Mouse (Mus musculus) neural tube, postnatal 0 days (tissue): ENCODE results near the gene Zfp9. TPM values are rescaled to one million over a fixed set of nuclear protein-coding genes. Genes with fewer than 3 reads are reported as not detected.

Experiments
- microRNA-seq: library from miRNA; unstranded; fragments of <30 nt; microRNA quantifications from one replicate; pipeline ENCODE4, GENCODE M21; 2016
- polyA plus RNA-seq: library from polyadenylated mRNA; unstranded; fragments of >200 nt; fragmentation: Nextera tagmentation; extraction: Ambion mirVana; gene quantifications from 2 replicates; pipeline ENCODE4 v1.2.1, GENCODE M21; 2015

Zfp9 gene
- 7.7 and 8.7 TPM in 2 replicates for polyA plus RNA-seq

DNA sequence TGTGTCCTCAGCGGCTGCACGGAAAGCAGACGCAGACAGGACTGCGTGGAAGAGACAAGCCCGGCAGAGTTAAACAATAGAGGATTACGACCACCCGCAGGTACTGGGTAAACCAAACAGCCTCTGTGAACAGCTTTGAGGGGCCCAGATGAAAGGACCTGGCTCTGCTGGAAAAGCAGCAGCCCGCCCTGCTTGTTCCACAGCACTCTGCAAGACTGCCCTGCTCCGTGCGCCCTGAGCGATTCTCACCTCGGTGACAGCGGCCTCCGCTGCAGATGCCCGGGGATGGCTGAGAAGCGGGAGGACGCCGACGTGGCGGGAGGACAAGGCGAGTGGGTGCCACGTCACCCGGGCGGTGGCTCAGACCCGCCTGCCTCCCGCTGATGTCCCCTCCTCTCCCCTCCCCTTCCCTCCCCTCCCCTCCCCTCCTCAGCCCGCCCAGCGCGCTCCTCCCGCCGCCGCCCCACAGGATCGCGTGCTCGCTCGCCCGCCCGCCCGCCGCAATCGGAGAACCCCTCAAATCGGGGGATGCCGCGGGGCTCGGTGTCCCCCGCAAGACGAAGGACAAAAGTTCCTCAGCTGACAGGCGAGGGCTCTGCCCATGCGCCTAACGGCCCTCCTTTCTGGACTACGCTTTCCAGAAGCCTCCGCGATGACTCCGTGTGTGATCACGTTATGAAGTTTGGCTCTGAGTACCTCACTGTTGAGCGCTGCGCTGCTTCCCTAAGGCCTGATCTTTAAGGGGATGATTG, at the start of gene Zfp9:
TSS of gene Zfp9 (minus strand) at position 364 of the 752 bp plus-strand sequence.

DNA sequence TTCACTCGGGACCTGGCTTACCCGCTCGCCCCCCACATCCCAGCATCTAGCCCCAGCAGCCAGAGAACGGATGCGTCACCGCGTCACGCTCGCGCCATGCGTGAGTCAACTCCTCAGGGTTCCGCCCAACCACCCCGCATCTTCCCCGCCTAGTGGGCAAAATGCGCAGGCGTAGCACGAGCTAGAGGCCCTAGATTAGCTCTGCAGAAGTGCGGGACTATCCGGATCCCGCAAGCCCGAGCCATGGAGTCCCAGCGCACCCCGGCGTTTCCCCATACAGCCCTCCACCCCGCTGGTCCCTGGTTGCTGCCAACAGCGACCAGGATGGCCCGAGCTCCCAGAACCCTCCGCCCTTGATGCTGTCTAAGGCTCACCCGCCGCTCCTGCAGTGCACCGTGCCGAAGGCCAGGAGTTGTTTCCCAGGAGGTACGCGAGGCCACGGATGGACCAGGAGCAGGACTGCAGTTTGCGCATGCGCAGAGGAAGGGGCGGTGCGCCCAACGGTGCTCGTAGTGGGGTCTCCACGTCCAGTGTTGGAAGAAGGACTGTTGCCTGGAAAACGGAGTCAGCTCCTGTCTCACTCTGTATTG, 24.0 kb downstream of the Zfp9 start, which contains the start of gene Zfp248:
TSS of gene Zfp248 (minus strand) at position 487 of the 590 bp plus-strand sequence.

DNA sequence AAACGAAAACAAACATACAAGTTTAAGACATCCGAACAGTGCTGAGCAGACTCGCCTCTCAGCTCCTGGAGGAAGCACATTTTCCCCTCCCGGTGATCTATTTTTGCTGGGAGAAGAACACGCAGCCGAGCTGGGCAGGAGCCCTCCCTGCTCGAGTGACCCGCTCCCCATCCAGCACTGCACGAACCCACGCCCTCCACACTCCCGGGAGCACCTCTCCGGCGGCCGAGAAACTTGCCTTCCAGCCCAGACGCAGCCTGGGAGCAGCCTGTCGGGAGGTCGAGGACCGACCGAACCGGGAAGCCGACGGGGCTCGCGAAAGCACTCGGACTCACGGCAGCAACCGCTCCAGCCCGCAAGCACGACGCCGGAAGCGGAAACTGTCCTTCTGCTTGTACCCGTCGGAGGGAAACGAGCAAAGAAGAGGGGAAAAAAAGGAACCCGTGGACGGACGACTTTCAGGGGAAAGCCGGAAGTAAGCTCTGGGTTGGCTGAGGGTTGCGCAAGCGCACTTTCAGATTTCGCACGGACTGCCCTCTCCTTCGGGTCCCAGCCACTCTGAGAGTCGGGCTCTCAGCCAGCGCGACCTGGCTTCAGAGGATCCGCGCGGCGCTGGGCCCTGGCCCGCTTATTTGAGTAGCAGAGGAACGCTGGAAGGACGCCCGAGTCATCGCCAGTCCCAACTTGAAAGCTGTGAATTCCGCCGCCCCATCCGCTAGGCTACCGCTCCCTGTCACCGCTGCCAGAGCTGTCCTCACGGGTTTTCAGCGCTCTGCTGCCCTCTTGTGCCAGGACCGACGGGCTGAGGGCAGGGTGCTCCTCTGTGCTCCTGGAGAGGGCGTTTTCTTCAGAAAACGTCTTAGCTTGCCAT, 59.8 kb downstream of the Zfp9 start, which contains the start of gene Bms1:
TSS of gene Bms1 (minus strand) at position 425 of the 871 bp plus-strand sequence.

Small RNAs within 50 kb of the gene (microRNA-seq; reads per million reads assigned to microRNA genes)
- not detected for gene Gm25953

Other genes starting within 250 kb of the Zfp9 start
- gene Bms1, start 59.8 kb downstream of the Zfp9 start, polyA plus RNA-seq: 12.7 and 13.1 TPM in 2 replicates
- 11.8 and 12.7 TPM in 2 replicates for gene Zfp248, start 23.8 kb downstream of the Zfp9 start, polyA plus RNA-seq
- 12.6 and 14.7 TPM in 2 replicates for gene Ankrd26, start 82.9 kb upstream of the Zfp9 start, polyA plus RNA-seq